Mouse (Mus musculus): ENCODE results near the gene Ephb4.

Gene Ephb4

DNA sequence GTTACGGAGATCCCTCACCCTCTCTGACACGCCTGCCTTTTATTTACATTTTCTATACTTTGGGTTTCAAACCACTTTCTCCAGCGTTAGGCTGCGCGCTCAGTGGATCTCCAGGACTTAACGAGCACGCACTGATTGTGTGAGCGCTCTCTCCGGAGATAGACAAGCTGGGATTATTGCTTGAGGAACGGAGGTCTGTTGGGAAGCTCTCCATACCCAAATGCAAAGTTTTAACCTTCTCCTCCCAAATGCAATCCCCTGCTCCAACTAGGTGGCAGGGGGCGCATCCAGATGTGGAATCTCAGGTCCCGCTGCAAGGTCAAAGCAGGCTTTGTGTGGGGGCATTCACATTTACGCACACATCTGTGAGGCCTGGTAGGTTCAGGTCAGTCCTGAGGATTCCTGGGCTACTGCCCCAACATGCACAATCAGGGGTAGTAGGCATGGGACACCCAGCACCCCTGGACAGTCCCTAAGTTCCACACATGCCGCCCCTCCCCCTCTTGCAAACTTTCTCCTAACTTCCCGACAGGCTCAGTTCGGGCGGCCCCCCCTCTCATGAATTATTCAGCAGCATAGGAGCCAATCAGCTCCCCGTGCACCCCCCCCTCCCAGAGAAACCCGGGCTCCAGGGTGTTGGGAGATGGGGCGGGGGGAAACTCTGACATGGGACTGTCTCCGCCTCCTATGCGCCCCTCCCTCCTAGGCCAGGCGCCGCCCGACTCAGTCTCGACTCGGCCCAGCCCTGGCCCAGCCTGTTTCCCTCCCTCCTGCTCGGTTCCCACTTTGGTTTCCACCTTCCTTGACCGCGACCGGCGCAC lies at the start of gene Ephb4:
Gene Ephb4 (plus strand): TSS at position 726 of the 821 bp plus-strand sequence.
- DNase-seq (ENCODE audit: low spot score in 2 of 2) = peak in 1 of 2 experiments; percentile 57

DNA sequence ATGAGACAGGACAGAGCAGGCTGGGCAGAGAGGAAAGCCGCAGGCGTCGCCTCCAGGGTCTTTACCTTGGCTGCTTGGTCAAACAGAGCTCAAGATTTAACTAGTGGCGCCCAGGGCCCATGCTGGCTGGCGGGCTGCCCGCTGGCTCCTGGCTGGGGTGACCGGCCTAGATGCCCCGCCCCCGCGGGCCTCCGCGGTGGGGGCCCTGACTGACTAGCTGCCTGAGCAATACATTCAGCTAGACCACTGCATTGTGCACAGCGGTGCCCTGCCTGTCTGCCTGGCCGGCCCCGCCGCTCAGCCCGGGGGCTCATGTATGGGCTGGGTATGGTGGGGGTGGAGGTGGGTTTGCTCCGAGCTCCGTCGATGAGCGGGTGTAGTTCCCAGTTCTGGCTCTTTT lies 48.7 kb upstream of the Ephb4 start:
- DNase-seq (ENCODE audit: low spot score in 2 of 2) = no peak

DNA sequence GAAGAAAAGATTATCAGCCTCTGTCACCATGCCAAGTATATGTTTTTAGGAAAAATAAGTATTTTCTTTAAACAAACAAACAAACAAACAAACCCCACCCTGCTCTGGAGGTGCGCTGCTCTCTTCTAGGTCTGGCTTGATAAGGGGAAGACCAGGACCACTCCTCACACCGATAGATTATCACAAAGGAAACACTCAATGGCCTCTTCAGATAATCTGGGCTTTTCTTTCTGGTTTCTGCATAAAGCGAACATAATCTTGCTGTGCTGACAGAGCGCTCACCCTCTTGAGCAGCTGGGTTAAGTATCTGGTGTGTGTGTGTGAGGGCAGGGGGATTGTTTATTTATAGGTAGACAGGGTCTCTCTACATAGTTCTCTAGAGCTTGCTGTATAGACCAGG lies 46.3 kb upstream of the Ephb4 start:
- no peak for DNase-seq (ENCODE audit: low spot score in 2 of 2)

DNA sequence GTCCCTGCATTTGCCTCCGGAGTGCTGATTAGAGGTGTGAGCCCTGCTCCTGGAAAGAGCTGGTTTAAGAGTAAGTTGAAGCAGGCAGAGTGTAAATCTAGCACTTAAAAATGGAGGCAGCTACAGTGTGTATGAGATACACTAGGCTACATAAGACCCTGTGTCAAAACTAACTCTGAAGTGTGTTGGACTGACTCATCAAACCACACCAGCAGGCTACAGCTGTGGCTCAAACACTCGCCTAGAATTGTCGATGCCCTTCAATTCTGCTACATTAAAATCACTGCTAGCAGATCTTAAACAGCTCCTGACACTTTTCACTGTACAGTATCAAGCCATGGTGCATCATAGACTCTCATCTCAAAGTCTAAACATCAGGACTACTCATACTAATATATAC lies 45.7 kb upstream of the Ephb4 start:
- no peak for DNase-seq (ENCODE audit: low spot score in 2 of 2)

DNA sequence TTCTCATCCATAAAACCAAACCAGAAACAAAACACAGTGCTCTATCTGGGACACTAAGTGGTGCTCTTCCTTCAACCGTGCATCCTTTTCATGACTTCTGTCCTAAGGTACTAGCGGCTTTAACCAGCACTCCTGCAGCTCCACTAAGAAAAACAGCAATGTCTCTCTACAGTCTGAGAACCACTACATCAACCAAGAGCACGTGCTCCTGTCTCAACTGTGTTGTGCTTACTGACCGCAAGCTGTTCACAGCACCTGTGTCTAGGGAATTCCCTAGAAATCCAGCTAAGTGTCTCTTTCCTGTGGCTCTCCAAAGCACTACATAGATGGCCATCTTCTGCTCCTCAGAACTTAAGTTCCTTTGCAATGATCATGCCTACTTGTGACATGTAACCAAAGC lies 45.1 kb upstream of the Ephb4 start:
- no peak for DNase-seq (ENCODE audit: low spot score in 2 of 2)

DNA sequence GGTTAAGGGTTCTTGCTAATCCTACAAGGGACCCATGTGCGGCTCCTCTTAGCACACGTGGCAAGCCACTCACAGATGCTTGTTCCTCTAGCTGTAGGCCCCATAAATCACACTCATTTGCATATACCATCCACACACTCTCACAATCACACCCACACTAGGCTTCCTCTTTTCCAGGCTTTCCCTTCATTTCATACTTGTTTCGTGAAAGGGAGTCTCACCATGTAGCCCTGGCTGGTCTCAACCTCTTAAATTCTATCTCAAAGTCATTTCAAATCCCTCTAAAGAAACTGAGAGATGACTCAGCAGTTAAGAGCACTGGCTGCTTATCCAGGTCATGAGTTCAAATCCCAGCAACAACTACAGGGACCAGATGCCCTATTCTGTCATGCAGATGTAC lies 44.1 kb upstream of the Ephb4 start:
- DNase-seq (ENCODE audit: low spot score in 2 of 2) = no peak

DNA sequence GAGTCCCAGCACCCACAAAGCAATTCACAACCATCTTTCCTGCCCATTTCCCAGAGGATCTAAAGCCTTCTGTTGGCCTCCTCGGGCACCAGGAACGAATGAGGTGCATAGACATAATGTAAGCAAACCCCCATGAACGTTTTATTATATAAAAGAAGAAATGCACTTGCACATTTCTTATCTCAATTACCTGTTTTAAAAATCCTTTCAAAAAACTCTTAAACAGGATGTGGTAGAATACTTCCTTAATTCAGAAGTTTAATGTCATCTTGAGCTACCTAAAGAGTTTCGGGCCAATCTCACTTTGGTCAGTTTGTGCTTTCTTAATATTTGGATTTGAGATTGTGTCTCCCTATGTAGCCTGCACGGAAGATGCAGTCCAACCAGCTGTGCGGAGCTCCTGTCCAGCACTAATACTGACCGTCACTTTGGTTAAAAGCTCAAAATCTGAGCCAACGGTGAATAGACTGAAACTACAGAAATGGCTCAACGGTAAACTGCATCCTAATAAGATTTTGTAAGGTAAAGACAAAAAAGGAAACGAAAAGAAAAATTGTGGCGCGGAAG lies 43.4 kb upstream of the Ephb4 start:
- DNase-seq (ENCODE audit: low spot score in 2 of 2) = no peak

DNA sequence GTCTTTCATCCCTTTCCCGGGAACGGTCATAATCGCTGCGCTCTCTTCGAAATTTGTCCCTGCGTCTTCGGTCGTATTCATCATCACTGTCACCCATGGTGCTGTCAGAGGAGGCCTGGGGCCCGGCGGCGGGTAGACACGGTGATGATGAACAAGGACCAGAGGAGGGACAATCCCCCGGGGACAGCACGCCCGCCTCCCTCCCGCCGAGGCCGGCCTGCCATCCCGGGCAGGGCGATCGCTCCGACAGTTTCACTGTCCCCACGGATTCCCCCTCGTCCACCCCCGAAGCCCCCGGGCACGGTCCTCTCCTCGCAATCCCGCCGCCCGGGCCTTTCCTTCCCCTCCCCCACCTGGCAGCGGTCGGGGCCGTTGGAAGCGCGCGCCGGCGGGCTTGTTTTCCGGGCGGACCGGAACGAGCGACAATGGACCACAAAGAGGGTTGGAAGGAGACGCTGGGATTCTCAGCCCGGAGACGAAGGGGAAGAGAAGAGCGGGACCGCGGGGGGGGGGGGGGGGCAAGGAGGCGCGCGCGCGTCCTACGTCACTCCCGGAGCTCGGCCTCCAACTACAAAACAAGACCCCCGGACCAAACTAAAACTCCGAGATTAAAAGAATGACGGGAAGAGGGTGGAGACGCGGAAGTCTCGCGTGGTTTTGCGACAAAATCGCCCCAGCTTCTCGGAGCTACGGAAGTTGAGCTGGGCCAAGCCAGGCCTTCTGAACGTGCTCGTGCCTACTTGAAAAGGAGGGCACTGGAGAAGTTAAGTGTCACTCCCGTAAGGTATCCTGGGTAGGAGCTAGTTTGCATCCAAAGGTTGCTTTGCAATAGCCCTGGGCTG lies 42.6 kb upstream of the Ephb4 start, which contains the start of gene Srrt:
Gene Srrt (minus strand): TSS at position 604 of the 842 bp plus-strand sequence.
- peak; percentile 77 to 92 for DNase-seq (ENCODE audit: low spot score in 2 of 2)

DNA sequence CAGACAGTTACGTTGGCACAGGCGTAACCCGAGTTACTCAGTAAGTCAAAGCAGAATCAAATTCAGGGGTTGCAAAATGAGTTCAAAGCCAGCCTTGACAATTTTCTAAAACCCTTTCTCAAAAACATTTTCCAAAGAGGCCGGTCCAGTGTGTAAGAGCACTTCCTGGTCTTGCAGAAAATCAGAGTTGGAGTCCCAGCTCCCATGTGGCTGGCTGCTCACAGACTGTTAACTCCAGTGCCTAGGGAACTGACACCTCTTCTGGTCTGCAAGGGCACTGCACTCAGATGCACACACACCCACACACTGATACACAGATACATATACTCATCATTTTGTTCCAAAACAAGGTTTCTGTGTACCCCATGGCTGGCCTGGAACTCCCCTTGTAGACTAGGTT lies 41.6 kb upstream of the Ephb4 start:
- DNase-seq (ENCODE audit: low spot score in 2 of 2) = no peak

DNA sequence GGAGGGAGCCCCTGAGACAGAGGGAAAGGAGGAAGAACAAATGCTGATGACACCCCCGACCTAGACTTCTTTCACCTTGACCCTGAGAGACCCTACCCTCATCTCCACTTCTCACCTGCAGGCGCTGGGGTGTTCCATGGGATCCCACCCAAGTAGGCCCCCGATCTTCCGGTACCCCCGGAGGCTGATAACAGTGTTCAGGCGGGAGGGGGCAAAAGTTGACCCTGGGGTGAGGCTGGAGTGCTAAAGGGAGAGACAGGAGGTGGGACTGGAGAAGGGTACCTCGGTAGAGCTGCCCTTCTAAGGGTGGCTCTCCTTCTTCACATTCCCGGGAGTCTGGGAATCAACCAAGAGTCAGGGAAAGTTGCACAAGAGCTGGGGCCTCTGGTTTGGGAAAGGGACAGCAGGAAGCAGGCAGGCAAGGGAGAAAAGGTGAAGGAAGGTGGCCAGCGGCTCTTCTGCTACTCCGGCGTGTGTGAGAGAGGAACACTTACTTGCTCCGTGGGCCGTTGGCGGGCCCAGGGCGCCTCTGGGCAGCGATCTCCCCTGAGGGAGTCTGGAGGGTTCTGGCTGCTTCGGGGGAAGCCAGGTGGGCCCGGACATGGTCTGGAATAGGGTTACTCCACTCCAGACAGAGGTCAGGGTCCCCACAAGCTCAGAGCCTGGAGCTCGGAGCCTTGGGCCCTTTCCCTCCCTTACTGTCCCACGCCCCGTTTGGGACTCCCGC lies 36.3 kb upstream of the Ephb4 start:
- DNase-seq (ENCODE audit: low spot score in 2 of 2) = no peak

DNA sequence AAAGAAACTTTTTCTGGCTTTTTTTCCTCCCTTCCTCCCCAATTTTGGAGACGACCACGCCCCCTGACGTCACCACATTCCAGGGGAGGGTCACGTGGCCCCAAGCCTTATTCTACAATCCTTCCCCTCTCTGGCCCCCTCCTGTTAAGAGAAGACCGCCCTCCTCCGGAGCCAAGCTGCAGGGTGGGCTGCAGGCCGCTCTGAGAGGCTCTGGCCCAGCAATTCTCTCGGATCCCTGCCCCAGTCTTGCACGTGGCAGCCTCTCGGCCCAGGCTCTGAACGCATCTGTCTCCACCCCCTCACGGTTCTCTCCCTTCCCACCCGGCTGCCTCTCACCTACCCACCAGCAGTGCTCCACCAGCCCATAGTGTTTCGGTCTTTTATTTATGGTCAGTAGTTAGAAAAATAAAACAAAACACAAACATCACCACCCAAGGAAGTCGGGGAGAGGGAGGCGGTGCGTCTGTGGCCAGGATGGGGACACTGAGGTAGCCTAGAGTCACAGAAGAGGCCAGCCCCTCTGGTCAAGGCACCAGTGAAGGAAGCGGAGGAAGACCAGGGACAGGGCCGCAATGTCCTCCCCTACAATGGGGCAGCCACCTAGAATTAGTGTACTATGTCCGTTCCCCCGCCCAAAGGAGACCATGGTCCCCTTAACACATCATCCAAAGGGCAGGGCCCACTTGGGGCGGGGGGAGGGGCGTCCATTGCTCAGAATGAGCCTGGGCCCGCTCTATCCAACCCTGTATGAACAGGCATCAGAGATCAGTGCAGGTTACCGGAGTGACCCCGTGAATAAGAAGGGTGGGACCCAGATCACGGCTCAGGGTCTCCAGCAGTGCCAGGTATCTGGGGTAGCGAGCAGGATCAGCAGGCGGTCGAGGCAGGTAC lies 35.5 kb upstream of the Ephb4 start, which contains the start of gene Trip6:
Gene Trip6 (minus strand): TSS at position 212 of the 891 bp plus-strand sequence.
- peak; percentile 45 to 72 for DNase-seq (ENCODE audit: low spot score in 2 of 2)

DNA sequence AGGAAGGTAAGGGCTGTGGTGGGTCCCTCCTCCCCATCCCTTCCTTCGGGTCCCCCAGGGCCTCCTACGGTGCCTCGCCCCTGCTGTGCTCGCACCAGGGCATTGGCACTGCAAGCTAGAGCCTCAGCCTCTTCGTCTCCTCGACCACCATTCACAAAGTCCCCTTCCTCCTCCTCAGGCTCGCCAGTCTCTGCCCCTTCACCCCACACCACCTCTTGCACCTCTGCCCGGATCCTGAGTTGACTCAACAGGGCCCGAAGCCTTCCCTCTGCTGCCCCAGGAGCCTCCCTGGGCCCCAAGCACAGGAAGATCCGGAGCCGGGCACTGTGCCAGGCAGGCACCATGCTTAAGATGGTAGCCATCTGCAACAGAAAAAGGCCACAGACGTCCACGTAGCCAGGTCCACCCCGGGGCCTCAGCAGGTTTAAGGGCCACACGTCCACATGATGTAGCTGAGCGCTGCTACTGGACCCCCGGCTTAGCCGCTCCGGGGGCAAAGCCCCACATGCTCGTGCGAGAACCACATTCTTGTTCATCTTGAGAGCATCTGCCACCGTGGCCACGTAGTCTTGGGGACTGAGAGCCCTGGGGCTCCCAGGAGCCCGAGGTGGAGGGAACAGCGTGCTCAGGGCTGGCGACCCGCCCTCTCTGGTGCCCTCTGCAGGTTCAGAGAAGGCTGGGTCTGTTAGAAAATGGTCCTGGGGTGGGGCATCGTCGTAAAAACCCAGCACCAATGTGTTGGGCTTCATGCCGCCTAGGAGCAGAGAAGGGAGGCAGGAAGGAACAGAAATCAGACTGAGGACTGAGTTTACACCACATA lies 34.6 kb upstream of the Ephb4 start:
- peak; percentile 45 to 71 for DNase-seq (ENCODE audit: low spot score in 2 of 2)

DNA sequence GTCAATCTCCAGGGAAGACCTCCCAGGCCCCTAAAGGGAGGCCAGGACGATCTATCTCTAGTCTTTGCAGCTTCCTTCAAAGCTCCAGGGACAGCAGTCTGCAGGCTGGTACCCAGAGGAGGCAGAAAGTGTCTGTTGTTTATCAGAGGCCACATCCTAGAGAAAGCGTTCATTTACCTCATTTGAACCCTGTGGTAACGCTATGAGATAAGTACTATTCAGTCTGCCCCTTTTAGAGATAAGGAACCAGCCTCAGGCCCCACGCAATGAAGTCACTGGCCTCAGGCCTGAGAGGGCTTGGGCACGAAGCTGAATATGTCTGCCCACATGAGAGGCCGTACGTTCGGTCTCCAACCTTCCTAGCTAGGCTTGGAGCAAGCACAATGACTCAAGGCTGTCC lies 32.5 kb upstream of the Ephb4 start:
- DNase-seq (ENCODE audit: low spot score in 2 of 2) = no peak

DNA sequence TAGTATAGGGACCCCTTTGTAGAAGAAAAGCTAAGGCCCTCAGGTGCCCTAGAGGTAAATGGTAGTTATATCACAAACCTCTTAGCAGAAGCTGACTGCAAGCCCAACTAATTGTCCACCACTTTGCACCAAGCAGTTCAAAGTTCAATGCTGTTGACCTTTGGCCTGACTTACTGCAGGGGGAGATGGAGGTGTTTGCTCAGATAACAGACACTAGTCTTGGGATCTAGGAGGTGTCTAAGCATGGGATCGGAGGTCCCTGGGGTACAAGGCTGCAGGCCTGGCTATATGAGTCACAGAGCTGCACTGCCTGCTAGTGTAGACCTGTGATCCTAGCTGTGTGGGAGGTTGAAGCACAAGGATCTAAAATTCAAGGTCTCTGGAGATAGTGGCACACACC lies 31.3 kb upstream of the Ephb4 start:
- DNase-seq (ENCODE audit: low spot score in 2 of 2) = no peak

DNA sequence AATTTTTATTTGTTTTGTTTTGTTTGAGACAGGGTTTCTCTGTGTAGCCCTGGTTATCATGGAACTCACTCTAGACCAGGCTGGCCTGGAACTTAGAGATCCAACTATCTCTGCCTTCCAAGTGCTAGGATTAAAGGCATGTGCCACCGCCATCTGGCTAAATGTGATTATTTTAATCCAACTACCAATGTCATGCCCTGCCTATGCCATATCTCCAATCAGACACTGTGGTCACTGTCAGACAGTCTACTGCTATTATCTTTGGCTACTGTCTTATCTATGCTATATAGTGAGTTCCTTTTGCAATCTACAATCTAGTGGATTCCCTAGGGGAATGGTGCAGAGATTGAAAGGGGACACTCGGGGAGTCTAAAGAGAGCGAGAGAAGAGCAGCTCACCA lies 28.9 kb upstream of the Ephb4 start:
- DNase-seq (ENCODE audit: low spot score in 2 of 2) = no peak

DNA sequence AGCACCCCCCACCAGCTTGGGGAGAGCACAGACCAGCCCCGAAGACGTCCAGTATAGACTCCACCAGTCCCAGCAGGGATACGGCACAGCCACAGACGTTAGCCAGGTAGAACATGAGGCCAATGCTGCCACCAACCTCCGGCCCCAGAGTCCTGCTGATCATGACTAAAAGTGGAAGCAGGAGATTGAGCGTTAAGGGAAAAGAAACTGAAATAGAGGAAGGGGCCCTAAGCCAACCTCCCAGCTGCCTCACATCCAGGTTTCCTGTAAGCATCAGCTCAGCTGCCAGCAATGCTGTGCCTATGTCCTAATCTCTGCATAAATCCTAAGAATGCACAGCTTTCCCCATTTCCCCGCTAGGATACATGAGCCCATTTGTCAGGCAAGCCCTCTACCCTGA lies 19.0 kb upstream of the Ephb4 start:
- DNase-seq (ENCODE audit: low spot score in 2 of 2) = no peak

DNA sequence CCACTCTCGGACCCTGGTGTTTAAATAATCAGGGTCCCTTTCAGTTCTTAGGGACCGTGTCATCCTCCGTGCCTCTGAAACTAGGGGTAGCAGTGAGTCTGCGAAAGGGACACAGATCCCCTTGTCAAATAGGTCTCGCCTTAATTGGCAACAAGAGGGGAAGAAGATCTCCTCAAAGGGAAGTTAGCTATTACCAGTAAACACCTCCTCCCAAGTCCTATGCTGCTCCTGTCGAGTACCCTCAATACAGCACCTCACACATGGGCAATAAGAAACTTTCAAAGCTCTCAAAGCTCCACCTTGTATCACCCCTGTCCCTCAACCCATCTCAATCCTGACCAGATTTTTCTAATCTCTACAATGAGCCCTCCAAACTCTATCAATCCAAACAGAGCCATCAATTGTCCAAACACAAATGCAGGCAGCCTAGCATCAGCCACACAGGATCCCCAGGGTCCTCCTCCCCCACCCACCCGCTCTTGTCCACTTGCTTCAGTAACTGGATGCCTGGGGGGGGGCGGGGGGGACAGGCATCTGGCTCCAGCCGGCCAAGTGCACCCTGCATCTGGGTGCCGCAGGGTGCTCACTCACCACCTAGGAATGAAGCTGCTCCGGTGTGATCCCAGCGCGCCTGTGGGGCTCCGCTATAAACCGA lies 16.9 kb upstream of the Ephb4 start:
- DNase-seq (ENCODE audit: low spot score in 2 of 2) = no peak

DNA sequence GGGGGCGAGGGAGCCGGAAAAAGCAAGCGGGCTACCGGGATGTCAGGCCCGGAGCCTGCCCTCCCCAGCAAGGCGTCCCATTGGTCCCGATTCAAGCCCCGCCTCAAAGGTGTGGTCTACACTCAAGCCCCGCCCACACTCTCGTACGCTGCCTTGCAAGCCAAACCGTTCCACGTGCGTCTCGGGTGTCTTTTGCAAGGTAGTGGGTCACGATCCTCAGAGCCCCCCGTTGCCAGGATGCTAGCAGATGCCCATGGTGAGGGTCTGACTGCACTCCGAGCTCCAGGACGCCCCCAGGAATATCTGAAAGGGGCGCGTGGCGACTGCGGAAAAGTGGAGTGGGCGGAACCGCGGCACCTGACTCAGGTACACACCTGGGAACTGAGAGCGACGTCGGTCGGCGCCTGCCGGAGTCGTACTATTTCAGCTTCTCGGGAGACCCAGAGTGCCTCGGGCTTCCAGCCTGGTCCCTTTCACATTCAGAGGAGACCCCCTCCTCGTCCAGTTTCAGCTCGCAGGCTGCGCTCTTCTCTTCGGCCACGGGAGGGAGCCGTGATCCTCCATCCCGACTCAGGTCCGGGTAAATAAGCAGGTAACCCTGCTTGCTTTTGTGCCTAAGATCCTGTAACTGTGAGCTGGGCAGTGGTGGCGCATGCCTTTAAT lies 16.3 kb upstream of the Ephb4 start, which contains the start of gene Slc12a9:
Gene Slc12a9 (minus strand): TSS at position 86 of the 663 bp plus-strand sequence.
- peak; percentile 87 to 96 for DNase-seq (ENCODE audit: low spot score in 2 of 2)

DNA sequence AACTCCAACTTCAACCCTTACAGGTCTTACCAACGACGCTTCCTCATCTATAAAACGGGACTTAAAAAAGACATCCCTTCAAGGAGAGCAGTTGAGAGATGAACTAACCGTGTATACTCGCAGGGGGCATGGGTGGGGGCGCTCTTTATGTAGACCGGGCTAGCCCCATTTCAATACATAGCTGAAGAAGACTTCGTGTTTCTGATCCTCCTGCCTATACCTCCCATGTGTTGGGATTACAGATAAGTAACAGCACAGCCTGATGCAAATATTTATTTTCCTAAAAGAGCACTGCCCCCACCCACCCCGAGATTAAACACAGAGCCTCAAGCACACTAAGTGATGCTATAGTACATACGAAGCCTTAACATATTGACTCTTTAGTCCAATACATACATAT lies 15.6 kb upstream of the Ephb4 start:
- no peak for DNase-seq (ENCODE audit: low spot score in 2 of 2)
